Mouse (Mus musculus): Measurements from ENCODE around the gene Mgat5.

Gene Mgat5

GRCm38 (mm10) chr1:127442880-127443877 is 238.4 kb downstream of the Mgat5 start:
- no peak for DNase-seq

- no peak for DNase-seq
Measured at GRCm38 (mm10) chr1:127444836-127445485, 240.1 kb downstream of the Mgat5 start.

GRCm38 (mm10) chr1:127453397-127453796 is 248.6 kb downstream of the Mgat5 start:
- DNase-seq: no peak

DNA sequence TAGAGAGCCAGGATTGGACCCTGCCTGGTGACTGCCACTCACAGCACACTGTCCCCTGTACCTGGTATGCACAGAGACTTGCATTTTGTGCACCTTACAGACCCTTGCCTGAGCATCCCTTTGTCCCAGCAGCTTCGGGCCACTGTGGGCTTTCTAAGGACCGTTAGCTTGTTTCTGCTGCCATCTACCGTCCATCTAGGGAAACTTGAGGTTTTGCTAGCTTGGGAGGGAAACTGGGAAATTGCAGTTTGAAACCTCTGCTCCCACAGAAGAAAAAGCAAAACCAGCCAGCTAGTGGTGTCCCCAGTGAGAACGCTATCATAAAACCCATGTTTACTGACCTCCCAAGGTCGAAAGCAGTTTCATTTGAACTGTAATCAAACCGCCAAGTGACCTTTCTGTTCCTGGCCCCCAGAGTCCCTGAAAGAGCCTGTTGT is 254.2 kb downstream of the Mgat5 start:
- DNase-seq: no peak

GRCm38 (mm10) chr1:127459576-127459975 is 254.8 kb downstream of the Mgat5 start:
- DNase-seq: no peak

- peak; percentile 47 for DNase-seq
Measured at GRCm38 (mm10) chr1:127461017-127461416, 256.2 kb downstream of the Mgat5 start.

DNA sequence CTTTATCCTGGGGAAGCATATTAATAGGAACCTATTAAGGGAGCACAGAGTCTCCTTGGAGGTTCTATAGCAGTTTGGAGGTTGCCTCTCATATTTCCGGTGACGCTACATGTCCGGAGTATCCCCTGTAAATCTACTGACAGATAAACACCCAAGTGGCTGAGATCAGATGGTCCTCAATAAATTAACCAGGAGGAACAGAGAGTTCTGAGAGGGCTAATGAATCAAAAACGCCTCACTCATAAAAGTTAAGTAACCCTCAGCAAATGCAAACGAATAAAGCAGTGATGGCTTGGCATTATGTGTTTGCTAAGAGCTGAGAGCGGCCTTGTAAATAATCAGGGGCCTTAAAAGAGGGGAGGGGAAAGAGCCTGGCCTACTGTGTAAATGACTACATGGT is 259.2 kb downstream of the Mgat5 start:
- no peak for DNase-seq

- no peak for DNase-seq
Measured at GRCm38 (mm10) chr1:127465292-127465691, 260.5 kb downstream of the Mgat5 start.

DNA sequence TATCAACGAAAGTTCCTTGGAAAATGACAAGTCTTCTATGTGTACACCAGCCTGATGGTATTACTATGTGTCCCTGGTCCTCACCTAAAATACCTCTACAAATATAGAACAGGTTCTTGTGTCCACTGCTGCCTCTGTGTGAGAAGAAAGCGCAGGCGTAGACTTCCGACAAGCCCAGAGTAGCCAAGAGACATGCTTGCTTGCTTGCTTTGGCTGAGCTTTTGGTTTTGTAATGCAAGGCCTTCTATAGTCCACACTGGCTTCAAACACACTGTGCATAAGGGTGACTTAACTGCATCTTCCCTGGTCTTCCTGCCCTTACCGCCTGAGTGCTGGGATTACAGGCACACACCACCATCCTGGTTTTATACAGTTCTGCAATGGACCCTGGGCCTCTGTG is 262.4 kb downstream of the Mgat5 start:
- no peak for DNase-seq

DNA sequence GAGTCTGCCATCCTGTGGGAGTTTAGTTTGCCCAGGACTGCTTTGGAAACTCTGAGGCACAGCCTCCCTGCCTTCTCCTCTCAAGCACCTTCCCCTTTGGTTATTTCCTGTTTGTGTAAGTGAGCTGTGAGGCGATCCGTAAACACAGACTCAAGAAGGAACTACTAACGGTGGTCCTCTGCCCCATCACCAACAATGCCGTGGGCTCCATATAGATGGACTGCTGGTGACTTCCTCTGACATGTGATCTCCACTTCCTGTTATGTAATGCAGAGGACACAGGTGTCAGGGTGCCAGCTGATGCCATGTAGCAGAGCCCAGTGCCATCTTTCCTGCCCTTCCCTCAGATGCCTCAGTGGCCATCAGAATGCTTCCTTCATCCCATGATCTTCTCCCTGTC is 265.4 kb downstream of the Mgat5 start:
- DNase-seq: no peak

- no peak for DNase-seq
Measured at GRCm38 (mm10) chr1:127475756-127476155, 270.9 kb downstream of the Mgat5 start.

DNA sequence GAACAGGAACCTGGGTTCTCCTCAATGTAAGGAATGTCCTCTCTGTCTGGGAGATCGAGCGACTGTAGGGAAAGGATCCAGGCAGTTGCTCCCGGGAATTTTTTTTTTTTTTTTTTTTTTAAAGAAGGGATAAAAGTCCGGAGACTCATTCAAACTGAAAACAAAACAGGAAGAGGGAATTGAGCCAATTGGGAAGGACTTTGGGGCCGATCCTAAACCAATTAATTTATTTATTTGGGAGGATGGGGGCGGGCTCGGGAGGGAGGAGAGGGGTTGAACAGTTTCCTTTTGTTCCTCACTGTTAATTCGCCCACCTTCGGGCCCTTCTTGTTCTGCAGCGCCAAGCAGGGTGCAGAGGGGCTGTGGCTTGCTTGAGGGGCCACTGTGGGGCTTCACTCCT is 278.1 kb downstream of the Mgat5 start:
- no peak for DNase-seq

- peak; percentile 34 for DNase-seq
Measured at GRCm38 (mm10) chr1:127484188-127484587, 279.4 kb downstream of the Mgat5 start.

DNA sequence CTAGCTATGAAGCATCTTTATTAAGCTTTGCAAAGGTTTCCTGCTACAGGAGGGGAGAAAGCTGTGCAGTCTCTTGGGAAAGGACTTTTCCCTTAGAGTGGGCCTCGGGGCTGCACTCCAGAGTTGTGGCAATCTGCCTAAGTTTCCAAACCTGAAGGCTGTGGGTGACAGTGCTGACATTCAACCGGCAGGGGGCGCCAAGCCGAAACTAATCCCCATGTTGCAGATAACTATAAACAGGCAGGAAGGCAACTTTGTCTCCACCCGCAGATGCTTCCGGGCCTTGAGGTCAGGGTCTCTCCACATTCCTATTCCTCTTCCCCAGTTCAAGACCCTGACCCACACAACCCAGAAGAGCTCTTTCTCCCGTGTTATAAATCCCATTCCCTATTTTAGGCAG is 280.0 kb downstream of the Mgat5 start:
- DNase-seq: no peak

DNA sequence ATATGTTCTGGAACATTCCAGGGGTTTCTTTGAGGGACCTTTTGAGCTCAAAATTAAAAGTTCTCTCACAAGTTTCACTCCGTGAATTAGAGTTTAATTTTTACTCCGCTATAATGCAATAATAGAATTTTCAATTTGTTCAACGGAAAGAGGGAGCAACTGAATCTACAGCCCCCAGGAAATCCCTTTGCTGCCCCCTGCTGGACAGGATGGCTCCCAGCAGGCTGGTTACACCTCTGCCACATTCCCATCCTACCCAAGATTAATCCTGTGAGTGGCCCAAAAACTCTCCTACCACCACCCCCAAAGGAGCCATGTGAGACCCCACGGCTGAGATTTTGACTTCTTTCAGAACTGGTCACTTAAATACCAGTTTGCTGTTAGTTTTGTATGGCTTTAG is 282.3 kb downstream of the Mgat5 start:
- no peak for DNase-seq

GRCm38 (mm10) chr1:127496737-127497543 is 292.1 kb downstream of the Mgat5 start:
- no peak for DNase-seq

DNA sequence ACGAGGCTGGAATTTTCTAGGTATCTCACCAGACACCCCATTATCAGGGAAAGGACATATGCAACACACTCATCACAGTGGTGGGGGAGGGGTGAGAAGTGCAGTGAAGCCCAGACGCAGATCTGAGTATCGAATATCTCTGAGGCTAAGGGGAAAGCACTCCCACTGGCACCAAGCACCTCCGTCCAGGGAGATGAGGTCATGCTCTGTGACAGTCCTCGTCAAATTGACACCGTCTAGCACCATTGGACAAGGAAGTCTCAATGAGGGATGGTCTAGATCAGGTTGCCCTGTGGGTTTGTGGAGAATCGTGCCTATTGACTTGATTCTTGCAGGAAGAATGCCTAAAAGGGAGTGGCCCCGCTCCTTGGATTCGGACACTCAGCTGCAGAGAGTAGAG is 293.9 kb downstream of the Mgat5 start:
- no peak for DNase-seq

DNA sequence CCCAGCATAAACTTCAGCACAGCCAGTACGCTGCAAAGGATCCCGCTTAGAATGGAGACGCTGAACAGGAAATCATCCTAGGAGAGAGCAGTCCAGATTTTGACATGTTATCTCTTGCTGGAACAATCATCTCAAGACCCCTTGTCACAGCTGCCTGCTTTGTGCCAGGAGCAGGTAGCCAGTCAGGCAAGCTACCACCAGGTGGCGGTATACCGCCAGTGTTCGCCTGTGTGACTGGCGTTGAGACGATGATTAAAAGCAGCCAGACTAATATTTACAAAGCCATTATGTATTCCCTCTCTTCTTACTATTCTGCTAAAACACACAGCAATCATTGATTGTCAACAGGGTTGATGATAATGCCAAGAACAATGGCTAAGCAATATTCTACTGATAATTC is 295.4 kb downstream of the Mgat5 start:
- peak; percentile 80 for DNase-seq

- DNase-seq: no peak
Measured at GRCm38 (mm10) chr1:127500701-127501100, 295.9 kb downstream of the Mgat5 start.

DNA sequence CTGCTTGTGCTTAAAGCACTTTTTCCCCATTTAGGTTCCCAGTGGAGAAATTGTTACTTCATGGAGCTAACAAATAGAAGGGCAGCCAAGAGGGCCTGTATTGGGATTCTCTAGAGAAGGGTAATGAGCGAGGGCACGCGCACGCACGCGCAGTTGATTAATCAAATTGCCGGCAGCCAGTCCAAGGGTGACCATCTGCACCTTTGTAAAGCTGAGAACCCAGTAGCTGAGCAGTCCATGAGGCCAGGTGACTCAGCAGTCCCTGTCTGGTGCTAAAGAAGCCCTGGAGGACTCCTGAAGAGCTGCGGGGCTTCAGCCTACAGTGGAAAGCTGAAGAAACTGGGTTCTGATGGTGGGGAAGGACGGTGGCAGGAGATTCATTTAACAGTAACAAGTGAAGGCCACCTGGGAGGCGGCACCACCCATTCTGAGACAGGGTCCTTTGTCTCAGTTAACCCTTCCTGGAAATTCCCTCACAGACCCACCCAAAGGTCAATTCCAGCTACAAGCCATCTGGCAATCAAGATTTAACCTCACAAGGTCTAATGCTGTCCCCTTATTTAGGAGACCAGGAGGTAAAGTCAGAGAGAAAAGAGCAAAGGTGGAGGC is 302.3 kb downstream of the Mgat5 start:
- no peak for DNase-seq

- no peak for DNase-seq
Measured at GRCm38 (mm10) chr1:127508067-127508739, 303.4 kb downstream of the Mgat5 start.

DNA sequence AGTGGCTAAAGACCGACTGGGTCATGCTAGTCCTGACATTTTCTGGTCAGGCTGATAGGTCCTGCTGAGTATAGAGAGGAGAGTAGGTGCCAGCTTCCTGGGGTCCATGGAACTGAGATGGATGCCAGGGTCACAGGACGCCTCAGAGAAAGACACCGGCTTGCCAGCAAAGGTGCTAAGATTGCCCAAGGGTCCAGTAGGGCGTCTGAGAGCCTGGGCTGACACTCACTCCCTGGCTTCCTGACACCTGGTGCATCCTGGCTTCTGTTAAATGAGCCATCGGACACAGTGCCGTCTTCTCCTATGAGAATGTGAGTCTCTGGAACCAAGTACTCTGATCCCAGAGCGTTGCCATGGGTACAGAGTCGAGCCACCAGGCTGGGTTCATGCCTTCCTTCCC is 304.1 kb downstream of the Mgat5 start:
- no peak for DNase-seq
